Mouse (Mus musculus): ENCODE measurements at regions not wholly inside any gene's neighbourhood (a gene's known extent, or its start where the extent isn't known, plus 50 kb on each side); places are given as distances from the start of the nearest gene placed in this dataset.

GRCm38 (mm10) chr7:71475383-71475782 is 124.1 kb upstream of the Gm10295 start:
- DNase-seq, result no peak

- no peak for DNase-seq
These were observed 121.3 kb upstream of the Gm10295 start for GRCm38 (mm10) chr7:71472384-71473141.

GRCm38 (mm10) chr7:71471658-71472383 is 120.5 kb upstream of the Gm10295 start:
- no peak for DNase-seq

- no peak for DNase-seq
These were observed 120.0 kb upstream of the Gm10295 start for GRCm38 (mm10) chr7:71471319-71471657.

- no peak for DNase-seq
These were observed 119.1 kb upstream of the Gm10295 start for GRCm38 (mm10) chr7:71470418-71470817.

- no peak for DNase-seq
These were observed 118.7 kb upstream of the Gm10295 start for GRCm38 (mm10) chr7:71469951-71470350.

- no peak for DNase-seq
These were observed 116.3 kb upstream of the Gm10295 start for GRCm38 (mm10) chr7:71467436-71468127.

- no peak for DNase-seq
These were observed 112.8 kb upstream of the Gm10295 start for GRCm38 (mm10) chr7:71464127-71464526.

- DNase-seq, result no peak
These were observed 112.3 kb upstream of the Gm10295 start for GRCm38 (mm10) chr7:71463565-71463964.

GRCm38 (mm10) chr7:71459805-71460204 is 108.5 kb upstream of the Gm10295 start:
- no peak for DNase-seq

- no peak for DNase-seq
These were observed 106.9 kb upstream of the Gm10295 start for GRCm38 (mm10) chr7:71458104-71458754.

- no peak for DNase-seq
These were observed 106.3 kb upstream of the Gm10295 start for GRCm38 (mm10) chr7:71457409-71458103.

GRCm38 (mm10) chr7:71456421-71456820 is 105.1 kb upstream of the Gm10295 start:
- DNase-seq, result no peak

GRCm38 (mm10) chr7:71440330-71441240 is 89.3 kb upstream of the Gm10295 start:
- no peak for DNase-seq

- no peak for DNase-seq
These were observed 74.7 kb upstream of the Gm10295 start for GRCm38 (mm10) chr7:71425982-71426381.

GRCm38 (mm10) chr7:71419261-71419660 is 68.0 kb upstream of the Gm10295 start:
- no peak for DNase-seq

- no peak for DNase-seq
These were observed 67.6 kb upstream of the Gm10295 start for GRCm38 (mm10) chr7:71418856-71419255.

GRCm38 (mm10) chr7:71414756-71415155 is 63.5 kb upstream of the Gm10295 start:
- DNase-seq, result no peak

- no peak for DNase-seq
These were observed 61.8 kb upstream of the Gm10295 start for GRCm38 (mm10) chr7:71413121-71413520.

GRCm38 (mm10) chr7:71412079-71412478 is 60.8 kb upstream of the Gm10295 start:
- DNase-seq, result peak; percentile 81
